Mouse (Mus musculus) left cerebral cortex, adult 9 months (tissue): ENCODE results near the gene Ldhd.
A peak's percentile ranks its signal among the peaks of the same experiment; 100 is the strongest.
"Not testable (repeated sequence)": the region's sequence is repeated elsewhere in the genome, so short reads cannot be mapped to it uniquely, and the experiment has no call there.

Experiments
- DNase-seq, 2 experiments: peaks; one replicate each; pipeline ENCODE4 v3.0.0; 2022; ENCODE audit warnings: low spot score in 2 of 2

Ldhd gene

DNA sequence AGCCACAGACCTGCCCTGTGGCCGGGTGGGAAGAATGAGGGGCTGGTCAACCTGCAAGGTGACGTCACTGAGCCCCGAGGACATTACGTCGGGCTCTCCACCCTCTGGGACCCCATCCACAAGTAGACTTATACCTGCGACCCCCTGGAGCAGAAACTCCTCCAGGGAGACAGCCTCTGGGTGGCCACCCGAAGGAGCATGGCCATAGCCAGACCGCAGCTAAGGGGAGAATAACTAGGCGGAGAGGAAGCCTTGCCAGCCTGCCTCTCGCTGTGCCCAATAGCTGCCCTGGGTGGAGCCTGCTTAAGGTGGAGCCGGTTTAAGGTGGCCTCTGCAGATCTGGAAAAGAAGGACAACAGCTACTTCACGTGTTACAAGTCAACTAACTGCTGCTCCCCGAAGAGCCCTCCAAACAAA is at the start of gene Ldhd:
Gene Ldhd (minus strand): TSS at position 270 of the 417 bp plus-strand sequence.
- peak in 1 of 2 experiments; percentile 57 for DNase-seq

DNA sequence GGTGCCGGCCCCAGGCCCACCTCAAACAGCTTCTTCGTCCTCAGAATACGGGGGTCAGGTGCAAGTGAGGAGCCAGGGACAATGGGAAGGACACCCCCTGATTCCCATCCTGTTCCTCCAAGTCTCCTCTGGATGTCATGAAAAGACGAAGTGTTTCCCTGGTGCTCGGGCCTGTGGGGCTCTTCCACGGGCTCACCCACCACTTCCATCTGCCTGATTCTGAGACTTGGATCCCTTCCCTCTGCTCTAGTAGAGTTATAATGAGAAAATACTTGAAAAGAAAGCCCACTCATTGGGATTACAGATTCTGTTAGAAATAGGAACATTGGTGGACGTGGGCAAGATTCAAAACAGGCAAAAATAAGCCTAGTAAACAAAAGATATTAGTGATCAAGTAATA is 48.7 kb upstream of the Ldhd start:
- DNase-seq, result peak in 1 of 2 experiments; percentile 58

DNA sequence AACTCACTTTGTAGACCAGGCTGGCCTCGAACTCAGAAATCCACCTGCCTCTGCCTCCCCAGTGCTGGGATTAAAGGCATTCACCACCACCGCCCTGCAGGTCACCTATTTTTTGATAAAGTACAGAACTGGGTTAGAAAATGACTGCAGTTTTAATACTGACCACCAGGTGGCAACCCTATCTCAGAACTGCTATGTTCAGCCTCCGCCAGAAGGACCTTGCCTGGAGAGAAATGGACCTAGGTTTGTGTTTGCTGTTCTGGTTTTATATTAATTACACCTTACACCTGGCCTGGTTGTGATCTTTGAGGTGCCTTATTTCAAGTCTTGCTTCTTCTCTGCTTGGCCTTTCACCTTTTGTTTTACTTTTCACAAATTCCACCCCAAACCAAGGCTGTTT is 47.9 kb upstream of the Ldhd start:
- DNase-seq, result peak; percentile 18 to 69

DNA sequence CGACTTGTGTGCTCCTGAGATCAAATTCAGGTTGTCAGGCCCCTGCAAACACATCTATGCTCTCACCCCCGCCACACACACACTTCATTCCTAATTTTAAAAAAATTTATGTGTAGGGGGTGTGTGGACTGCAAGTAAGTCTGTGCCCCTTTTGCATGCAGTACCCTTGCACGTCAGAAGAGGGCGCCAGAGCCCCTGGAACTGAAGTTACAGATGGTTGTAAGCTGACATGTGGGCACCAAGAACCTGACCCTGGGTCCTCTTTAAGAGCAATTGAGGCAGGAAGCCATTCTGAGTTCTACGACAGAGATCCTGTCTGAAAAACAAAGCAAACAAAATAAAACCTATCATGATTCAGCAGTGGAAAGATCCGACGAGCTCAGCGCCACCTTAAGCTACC is 46.1 kb upstream of the Ldhd start:
- DNase-seq, result no peak

DNA sequence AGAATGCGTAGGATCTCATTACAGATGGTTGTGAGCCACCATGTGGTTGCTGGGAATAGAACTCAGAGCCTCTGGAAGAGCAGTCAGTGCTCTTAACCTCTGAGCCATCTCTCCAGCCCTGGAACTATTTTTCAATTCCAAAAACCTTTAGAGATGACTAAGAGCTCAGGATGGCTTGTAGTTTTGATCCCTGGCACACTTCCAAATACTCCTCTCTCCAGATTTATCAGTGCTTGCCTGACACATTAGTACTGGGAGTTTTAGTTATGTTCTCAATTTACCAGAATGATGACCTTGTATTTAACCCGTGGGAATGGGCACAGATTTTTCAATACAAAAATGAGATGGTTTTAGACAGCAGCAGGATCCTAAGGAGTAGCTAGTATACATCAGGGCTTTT is 36.6 kb upstream of the Ldhd start:
- DNase-seq, result no peak

DNA sequence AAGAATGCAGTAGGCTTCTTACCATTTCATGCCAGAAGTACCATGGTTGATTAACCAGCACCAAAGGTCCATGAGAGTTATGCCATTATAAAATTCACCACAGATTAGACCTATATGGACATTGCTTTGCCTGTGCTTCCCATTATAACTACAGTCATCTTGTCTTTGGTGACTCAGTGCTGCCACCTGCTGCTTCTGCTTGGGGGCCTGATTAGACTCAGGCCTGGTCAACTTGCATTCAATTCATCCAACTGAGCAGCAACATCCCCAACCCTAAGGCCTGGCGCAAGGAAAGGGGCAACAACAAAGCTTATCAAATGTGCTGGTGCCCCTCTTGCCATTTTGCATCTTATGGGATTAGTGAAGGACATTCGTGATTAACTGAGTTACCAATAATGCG is 32.3 kb upstream of the Ldhd start:
- DNase-seq, result peak in 1 of 2 experiments; percentile 86

DNA sequence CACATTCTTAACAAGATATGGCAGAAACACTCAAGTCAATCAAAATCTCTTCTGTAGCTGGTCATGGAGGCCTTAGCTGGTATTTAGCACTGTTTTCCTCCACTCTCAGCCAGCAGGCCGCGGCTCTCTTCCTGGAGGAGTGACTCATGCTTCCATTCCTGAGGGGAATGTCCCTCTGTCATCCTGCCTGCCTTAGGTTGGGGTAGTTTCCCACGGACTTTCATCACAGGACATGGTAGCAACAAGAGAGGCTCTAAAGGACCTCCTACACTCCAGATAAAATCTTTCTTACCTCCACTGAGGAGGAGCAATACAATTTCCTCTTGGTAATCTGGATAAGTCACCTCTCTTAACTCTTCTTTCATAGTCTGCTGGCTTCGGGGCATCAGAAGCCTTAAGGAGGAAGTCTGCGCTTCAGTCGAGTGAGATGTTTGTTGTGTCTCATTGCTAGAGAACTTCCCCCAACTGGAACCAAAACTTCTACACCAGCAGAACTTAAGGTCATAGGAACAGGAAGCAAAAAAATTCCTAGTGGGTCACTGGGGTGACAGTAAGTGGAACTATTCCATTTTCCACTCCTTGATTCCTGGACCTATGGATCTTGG is 28.7 kb upstream of the Ldhd start:
- DNase-seq, result no peak

DNA sequence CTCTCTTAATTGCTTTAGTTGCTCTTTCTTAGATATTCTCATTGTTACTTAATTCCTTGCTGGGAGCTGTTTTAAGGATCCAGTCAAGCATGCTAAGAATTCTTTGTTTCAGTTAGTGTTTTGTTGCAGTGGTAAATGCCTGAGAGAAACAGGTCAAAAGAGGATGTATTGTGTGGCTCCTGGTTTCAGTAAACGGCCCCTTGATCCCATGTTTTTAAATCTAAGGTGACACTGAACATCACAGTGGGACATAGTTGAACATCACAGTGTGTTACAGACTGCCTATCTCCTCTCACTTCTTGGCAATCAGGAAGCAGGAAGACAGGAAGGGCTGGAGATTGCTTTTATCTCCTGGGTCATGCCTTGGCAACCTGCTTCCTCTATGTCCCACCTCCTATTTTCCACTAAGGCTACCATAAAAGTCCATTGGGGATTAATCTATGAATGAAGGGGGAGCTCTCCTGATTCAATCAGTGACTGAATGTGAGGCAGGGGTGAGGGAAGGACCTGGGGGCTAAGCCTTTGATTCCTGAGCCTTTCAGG is 27.2 kb upstream of the Ldhd start:
- no peak for DNase-seq

DNA sequence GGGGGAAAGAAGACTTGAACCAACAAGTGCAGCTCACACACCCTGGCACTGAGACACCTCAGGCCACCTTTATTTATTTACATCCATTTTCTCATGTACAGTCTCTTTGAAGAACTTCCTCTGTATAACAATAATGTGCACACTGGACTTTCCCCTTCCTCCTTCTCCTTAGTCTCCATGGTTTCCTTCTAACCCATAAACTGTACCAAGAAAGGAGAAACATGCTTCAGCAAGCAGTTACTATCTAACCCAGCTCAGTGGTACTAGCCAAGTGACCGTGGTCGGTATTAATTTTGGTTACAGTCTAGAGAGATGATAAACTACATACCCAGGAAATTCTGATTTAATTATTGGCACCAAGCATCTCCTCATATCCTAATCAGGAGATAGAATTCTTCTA is 23.4 kb upstream of the Ldhd start:
- no peak for DNase-seq

DNA sequence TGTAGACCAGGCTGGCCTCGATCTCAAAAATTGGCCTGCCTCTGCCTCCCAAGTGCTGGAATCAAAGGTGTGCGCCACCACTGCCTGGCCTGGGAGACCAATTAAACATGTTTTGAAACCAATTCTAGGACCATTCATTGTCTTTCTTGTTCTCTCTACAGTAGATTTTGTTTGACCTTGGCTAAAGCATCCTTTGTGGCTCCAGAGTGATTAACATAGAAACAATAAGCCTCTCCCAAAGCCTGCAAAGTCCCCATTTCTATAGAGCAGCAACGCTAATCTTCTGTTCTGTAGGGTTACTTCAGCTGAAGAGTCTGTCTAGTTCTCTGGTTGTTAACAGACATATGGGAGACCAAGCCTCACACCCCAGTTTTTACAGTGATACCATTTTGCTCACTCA is 20.5 kb upstream of the Ldhd start:
- no peak for DNase-seq

DNA sequence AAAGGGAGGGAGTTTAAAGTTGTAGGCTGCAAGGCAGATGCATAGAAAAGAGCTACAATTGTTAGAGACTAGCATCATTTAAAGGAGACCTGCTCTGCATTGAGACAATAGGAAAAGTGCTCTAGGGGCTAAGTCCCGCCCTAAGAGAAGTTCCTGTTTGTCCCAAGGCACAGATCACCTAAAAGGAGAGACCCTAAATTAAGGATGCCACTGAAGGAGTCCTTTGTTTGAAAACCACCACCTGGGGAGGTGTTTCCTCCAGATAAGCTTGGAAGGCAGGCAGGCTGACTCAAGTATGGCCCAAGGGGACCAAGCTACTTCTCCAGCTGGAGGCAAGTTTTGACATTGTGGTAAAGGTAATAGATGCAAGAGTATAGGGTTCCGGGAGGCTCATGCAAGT is 18.7 kb upstream of the Ldhd start:
- no peak for DNase-seq

DNA sequence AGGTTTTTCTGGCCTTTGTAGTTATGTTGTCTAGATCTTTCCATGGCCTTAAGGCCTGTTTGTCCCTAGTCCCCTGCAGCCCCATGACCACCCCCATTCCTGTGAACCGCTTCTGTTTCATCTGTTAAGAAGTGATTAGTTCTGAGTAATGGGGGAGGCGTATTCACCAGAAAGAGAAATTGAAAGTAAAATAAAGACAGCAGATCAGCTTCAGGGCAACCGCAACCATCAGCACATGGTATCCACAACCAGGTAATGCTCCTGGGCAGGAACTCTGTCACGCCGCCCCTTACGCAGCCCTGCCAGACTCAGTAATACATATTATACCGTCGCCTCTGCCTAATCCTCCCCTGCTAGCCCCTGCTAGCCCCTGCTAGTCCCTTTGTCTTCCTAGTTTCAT is 15.5 kb upstream of the Ldhd start:
- DNase-seq, result no peak

DNA sequence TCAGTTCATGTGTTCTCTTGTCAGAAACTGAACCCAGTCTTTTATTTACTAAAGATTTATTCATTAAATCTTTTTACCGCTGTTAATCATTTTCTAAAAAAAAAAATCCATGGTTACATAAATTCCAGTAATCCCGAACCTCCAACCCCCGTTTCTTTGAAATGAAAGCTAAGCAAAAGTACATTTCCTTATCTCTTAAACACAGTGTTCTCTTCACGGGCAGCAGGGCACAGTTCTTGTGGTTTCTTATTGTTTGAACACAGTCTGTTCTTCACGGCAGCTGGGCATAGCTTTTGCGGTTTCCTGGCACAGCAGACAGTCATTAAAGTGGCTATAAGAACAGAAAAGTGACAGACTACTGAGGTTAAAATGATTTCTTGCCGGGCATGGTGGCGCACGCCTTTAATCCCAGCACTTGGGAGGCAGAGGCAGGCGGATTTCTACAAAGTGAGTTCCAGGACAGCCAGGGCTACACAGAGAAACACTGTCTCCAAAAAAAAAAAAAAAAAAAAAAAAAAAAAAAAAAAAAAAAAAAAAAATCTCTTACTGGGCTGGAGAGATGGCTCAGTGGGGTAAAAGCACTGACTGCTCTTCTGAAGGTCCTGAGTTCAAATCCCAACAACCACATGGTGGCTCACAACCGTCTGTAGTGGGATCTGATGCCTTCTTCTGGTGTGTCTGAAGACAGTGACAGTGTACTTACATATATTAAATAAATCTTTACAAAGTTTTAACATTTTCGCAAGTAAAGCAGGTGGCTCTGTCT is 14.3 kb upstream of the Ldhd start:
- not testable (repeated sequence) for DNase-seq

DNA sequence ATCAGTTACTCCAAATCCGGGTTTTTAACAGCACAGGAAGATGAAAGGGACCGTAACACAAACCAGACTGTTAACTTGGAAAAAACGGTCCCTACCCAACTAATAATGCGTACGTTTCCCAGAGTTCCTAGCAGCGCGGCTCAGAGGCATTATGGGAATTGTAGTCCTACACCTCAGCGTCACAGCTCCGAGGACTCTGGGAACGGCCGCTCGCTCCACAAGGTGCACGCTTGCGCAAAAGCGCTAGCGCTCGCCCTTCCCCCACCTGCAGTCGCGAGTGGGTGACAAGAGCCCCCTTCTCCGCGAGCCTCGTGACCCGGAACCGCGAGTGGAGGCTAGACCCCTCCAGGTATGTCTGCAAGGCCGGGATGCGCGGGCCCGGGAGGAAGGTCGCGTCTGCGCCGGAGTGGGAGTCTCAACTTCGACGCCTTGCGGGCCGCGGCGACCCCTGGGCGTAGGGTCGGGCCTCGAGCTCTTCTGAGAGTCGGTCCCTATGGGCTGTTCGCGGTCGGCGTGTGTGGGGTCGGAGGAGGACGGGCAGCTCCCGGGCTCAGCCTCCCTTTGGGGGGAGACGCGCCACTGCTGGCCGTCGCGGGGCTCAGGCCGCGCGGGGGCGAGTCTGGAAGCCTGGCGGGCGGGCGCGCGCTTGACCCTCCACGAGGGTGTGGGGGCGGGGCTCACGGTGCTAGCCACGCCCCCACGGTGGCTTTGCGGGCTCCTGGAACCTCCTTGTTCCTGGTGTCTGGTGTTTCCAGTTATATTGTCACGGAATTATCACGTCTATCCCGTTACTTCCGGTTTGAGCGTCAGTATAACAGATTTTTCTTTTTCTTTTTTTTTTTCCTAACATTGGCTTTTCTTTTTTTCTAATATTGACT is 13.3 kb upstream of the Ldhd start, which contains the start of gene Zfp1:
Gene Zfp1 (plus strand): TSS at position 138 of the 878 bp plus-strand sequence.
- DNase-seq, result peak; percentile 89 to 95

DNA sequence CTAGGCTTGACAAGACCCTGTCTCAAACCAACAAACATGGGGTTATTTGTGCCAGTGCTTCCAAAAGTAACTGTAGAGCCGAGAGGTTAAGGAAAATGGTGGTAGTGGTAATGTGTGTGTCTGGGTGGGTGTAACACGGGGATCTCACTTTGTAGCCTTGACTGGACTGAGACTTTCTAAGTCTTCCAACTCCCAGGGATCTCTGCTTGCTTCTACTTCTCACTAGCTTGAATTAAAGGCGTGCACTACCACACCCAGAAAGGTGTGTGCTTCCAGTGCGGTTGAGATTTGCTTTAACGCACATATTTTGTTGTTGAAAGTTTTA is 12.7 kb upstream of the Ldhd start:
- DNase-seq, result no peak

DNA sequence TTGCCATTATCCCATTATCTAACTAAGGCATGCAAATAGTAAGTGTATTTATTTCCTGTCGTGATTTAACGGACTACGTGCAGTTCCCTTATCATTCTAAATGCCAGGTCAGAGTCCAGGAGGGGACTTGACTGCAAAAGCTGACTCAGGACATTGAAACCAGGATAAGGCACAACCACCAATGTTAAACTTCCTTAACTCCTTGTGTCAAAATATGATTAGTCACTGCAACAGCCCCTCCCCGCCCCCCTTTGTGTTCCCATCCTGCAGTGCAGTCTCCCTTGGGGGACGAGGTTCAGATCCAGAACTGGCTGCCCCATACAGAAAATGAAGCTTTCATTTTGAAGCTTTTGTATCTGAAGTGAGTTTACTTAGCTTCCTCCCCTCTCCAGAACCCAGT is 12.3 kb upstream of the Ldhd start:
- DNase-seq, result no peak

DNA sequence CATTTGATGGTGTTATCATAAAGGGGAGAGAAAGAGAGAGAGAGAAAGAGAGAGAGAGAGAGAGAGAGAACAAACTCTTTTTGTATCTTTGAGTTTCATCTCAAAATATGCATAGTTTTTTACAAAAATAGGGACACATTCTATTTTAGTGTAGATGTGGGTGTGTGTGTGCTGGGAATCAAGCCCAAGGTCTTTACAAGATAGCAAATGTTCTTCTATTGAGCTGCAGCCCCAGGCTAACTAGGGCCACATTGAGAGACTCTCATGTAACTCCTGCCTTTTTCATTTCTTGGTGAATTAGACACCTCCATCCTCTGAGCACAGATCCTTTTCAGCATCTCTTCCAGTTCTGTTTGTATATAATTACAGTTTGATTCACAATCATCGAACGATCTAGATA is 10.9 kb upstream of the Ldhd start:
- DNase-seq, result no peak

DNA sequence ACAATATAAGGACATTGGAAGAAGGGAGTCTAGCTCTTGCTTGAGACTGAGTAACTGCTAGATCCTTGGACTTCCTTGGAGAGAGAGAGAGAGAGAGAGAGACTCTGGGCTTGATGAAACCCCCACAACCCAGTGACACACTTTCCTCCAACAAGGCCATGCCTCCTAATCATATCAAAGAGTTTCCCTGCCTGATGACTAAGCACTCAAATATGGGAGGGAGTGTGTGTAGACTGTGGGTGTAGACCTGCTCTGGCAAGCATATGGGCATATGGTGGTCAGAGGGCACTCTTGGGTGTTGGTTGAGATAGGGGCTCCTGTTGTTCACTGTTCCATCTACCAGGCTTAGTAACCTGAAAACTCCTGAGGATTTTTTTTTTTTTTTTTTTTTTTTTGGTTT is 7.9 kb upstream of the Ldhd start:
- no peak for DNase-seq

DNA sequence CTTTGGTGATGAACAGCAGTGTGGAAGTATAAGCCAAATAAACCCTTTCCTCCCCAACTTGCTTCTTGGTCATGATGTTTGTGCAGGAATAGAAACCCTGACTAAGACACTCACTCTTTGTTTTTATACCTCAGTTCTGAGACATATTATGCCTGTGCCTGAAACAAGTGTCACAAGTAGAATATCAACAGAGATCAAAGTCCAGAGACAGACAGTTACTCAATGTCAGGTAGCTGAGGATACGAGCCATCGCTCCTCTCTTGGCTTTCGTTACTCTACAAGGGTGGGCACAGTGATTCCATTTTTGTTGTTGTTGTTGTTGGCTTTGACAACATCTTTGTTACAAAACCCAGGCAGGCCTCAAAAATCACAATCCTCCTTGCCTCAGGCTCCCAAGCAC is 2.8 kb upstream of the Ldhd start:
- DNase-seq, result no peak

DNA sequence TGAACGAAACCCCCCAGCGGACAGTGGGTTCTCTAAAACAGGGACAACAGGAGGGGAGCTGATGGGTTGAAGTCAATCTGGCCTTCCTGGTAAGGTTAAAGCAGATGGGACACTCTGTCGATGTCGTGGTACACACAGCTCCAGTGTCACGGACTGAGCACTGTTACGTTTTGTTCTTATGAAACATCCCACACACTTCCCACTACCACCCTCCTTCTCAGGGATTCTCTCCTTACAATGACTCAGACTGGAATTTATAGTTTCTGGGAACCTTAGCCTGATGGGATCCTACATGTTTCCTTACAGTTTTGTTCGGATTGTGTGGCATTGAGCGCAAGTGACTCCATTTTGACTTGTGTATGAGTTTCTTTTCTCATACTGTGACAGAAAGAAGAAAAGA is 1.4 kb upstream of the Ldhd start:
- DNase-seq, result no peak

DNA sequence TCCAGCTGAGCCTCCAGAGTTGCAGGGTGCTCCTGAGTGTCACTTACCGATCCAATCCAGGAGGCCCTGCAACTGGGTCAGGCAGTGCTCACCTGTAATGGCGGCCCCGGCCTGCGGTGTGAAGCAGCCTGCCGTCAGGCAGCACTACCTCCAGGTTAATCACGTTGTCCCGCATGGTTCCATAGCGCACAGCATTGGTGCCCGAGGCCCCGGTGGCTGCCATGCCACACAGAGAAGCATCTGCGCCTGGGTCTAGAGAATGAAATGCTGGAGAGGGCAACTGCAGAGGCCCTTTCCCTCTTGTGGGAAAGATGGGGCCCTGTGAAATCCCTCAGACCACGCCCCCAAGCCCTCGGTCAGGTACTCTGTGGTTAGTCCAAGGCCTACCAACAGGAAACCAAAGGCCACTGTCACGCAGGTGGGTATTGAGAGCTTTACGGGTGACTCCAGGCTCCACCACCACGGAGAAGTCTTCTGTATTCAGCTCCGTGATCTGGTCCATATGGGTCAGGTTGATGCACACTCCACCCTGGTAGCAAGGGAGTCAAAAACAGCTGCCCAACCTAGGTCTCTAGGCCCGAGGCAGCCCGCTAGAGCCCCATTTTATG is 1.2 kb downstream of the Ldhd start:
- DNase-seq, result no peak

DNA sequence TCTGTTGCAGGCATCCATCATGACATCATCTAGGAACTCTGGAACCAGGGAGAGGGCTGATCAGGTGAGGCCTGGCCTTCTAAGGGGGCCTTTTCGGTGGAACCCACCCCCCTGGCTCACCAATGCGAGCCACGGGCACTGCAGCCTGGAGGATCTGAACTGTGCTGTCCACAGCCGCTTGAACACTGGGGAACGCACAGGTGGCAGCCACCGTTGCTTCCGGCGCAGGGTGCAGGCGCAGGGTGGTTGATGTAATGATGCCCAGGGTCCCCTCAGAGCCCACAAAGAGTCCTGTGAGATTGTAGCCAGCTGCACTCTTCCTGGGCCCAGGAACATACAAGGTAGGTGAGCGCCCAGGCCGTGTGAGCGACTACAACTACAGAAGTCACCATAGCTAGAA is 1.8 kb downstream of the Ldhd start:
- DNase-seq, result no peak
